Mouse (Mus musculus): ENCODE measurements around the gene Pth2.

Pth2 gene

DNA sequence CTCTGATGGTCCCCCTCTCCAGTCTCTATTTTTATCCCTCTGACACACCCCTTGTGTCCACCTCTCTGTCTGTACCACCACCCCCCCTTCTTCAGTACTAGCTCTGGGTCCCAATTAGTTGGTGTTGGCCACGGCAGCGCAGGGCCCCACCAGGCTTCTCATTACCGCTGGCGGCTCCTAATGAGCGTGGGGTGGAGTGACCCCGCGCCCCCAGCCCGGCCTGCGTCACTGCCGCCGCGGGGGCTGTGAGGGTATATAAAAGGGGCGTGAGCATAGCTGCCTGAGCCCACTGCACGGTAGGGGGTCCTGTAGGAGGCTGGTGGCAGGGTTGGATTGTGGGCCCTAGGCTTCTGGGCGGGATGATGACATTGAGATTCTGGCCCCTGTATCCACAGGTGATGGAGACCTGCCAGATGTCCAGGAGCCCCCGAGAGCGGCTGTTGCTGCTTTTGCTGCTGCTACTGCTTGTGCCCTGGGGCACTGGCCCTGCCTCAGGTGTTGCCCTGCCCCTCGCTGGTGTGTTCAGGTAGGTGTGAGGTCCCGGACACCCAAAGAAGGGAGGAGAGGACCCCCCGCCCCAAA lies at the start of gene Pth2:
Pth2 (plus strand) TSS at position 100 of the 582 bp plus-strand sequence.
- POLR2A ChIA-PET: interaction anchor here in 2 of 4 experiments (0.9 to 2.7 kb wide), 17 partner anchors 11 to 185 kb away, joined by 3 to 25 read pairs (median 4); partner anchors contain the start of genes Aldh16a1 (in 1 of the 2), Ccdc155 (in 1 of the 2), Pih1d1 (in 1 of the 2) and Ppfia3 (in 1 of the 2)
- CTCF ChIA-PET: interaction anchor here in 2 of 4 experiments (0.6 to 2.0 kb wide), 8 partner anchors 9 to 219 kb away, joined by 3 to 17 read pairs (median 6); partner anchors contain the start of genes Aldh16a1 (in 1 of the 2), Pih1d1 (in 1 of the 2) and Slc17a7 (in 1 of the 2)

- ChIA-PET CTCF (interaction anchor here in 2 of 4 experiments (0.5 to 1.4 kb wide), 4 partner anchors 41 to 319 kb away, joined by 3 to 5 read pairs (median 4); no protein-coding TSS in a partner anchor), POLR2A (interaction anchor here in 3 of 4 experiments (0.6 to 16.5 kb wide), 42 partner anchors 8 to 317 kb away, joined by 3 to 596 read pairs (median 4); partner anchors contain the start of genes Aldh16a1 (in 2 of the 3), Fcgrt (in 2 of the 3), Pih1d1 (in 2 of the 3) and Prmt1 (in 2 of the 3))
Measured at GRCm38 (mm10) chr7:45131850-45132249, 48.9 kb upstream of the Pth2 start.

GRCm38 (mm10) chr7:45133446-45134159 lies 47.2 kb upstream of the Pth2 start:
- CTCF ChIA-PET: interaction anchor here in 3 of 4 experiments (0.7 to 1.6 kb wide), 17 partner anchors 17 to 314 kb away, joined by 3 to 8 read pairs (median 4); partner anchors contain the start of genes Kcna7 (in 2 of the 3), Aldh16a1 (in 1 of the 3), Ccdc155 (in 1 of the 3) and Pih1d1 (in 1 of the 3)
- POLR2A ChIA-PET: interaction anchor here (0.7 to 2.0 kb wide), 44 partner anchors 8 to 262 kb away, joined by 3 to 45 read pairs (median 4); partner anchors contain the start of genes Aldh16a1 (in 3 of the 4), Pih1d1 (in 3 of the 4), Prmt1 (in 2 of the 4) and Rcn3 (in 2 of the 4)

- CTCF ChIA-PET: interaction anchor here (0.6 to 1.6 kb wide), 28 partner anchors 16 to 484 kb away, joined by 3 to 8 read pairs (median 4); partner anchors contain the start of genes Kcna7 (in 2 of the 4), Aldh16a1 (in 1 of the 4), Ccdc155 (in 1 of the 4) and Irf3 (in 1 of the 4)
- POLR2A ChIA-PET: interaction anchor here (0.6 to 2.0 kb wide), 51 partner anchors 8 to 261 kb away, joined by 3 to 45 read pairs (median 4); partner anchors contain the start of genes Aldh16a1 (in 3 of the 4), Pih1d1 (in 3 of the 4), Prmt1 (in 2 of the 4) and Rcn3 (in 2 of the 4)
Measured at GRCm38 (mm10) chr7:45134544-45135026, 46.2 kb upstream of the Pth2 start.

DNA sequence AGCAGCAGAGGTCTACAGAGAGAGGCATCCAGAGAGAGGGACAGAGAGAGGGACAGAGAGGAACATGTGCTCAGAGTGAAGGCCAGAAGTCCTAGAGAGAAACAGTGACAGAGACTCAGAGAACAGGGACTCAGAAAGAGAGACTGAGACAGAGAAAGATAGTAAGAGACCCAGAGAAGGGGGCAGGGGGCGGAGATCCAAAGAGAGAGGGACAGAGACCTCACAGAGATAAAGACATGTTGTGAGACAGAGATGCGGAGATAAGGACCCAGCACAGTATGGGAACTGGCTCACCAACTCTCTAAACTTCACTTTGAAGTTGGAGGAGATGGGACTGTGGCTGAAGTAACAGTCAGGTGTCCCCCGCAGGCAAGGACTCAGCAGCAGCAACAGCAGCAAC lies 45.4 kb upstream of the Pth2 start:
- POLR2A ChIA-PET: interaction anchor here in 3 of 4 experiments (0.6 to 2.0 kb wide), 23 partner anchors 7 to 226 kb away, joined by 3 to 45 read pairs (median 6); partner anchors contain the start of genes Aldh16a1 (in 2 of the 3), Pih1d1 (in 2 of the 3), Rps11 (in 2 of the 3) and Ccdc155 (in 1 of the 3)
- CTCF ChIA-PET: interaction anchor here in 3 of 4 experiments (0.6 to 1.6 kb wide), 8 partner anchors 42 to 485 kb away, joined by 3 to 8 read pairs (median 4); partner anchors contain the start of gene Irf3 (in 1 of the 3)

GRCm38 (mm10) chr7:45135993-45136567 lies 44.7 kb upstream of the Pth2 start, which contains the start of the genes Gm45713 and Flt3l:
Gene Gm45713, minus strand, starts transcription at chr7:45136231.
Gene Flt3l, minus strand, starts transcription at chr7:45136432.
- ChIA-PET CTCF (interaction anchor here (0.6 to 2.6 kb wide), 61 partner anchors 8 to 1350 kb away, joined by 3 to 26 read pairs (median 3); partner anchors contain the start of genes Rcn3 (in 3 of the 4), Aldh16a1 (in 2 of the 4), Akt1s1 (in 1 of the 4) and Ap2a1 (in 1 of the 4)), POLR2A (interaction anchor here (0.7 to 2.6 kb wide), 30 partner anchors 8 to 324 kb away, joined by 3 to 32 read pairs (median 4); partner anchors contain the start of genes Rps11 (in 2 of the 4), Aldh16a1 (in 1 of the 4), Fcgrt (in 1 of the 4) and Ftl1 (in 1 of the 4))

DNA sequence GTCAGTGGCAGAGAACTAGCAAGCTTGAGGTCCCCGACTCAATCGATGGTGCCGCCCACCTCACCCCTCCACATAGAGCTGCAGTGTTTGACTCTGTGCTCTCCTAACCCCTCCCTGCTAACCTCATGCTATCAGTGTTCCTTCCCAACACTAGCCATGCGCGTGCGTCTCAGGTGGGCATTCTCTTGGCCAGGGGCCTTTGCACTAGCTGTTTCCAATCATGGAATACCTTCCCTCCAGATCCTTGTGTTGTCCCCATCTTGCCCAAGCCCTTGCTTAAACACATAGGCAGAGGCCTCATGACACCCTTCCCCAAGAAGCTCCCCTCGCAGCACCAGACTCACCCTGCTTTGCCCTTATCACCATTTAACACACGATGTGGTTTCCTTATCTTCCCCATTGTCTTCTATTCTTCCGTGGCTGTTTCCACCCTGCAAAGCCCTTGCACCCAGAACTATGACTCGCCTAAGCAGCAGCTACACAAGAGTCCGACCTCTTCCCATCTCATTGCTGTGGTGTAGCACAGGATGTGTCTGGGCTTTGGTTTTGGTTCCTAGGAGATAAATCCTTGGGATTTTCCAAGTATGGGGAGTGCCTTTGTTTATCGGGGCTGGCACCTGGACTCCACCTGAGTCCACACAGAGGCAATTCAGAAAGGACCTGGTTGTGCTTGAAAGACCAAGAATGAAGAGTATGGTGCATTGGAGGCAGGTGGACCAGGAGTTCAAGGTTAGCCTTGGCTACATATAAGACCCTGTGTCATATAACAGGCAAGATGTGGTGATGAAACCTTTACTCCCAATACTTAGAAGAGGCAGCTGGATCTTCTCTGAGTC lies 43.4 kb upstream of the Pth2 start:
- CTCF ChIA-PET: interaction anchor here (0.6 to 2.6 kb wide), 13 partner anchors 12 to 208 kb away, joined by 3 to 26 read pairs (median 3); partner anchors contain the start of genes Rcn3 (in 2 of the 4), Aldh16a1 (in 1 of the 4), Ap2a1 (in 1 of the 4) and Pih1d1 (in 1 of the 4)
- POLR2A ChIA-PET: interaction anchor here (0.6 to 2.6 kb wide), 23 partner anchors 9 to 267 kb away, joined by 3 to 32 read pairs (median 4); partner anchors contain the start of genes Aldh16a1 (in 3 of the 4), Pih1d1 (in 2 of the 4), Fcgrt (in 1 of the 4) and Ptov1 (in 1 of the 4)

GRCm38 (mm10) chr7:45138403-45138802 lies 42.4 kb upstream of the Pth2 start:
- POLR2A ChIA-PET: interaction anchor here in 2 of 4 experiments (1.0 to 2.6 kb wide), 4 partner anchors 8 to 59 kb away, joined by 3 to 32 read pairs (median 6); partner anchors contain the start of gene Rps11 (in 1 of the 2)
- CTCF ChIA-PET: interaction anchor here in 1 of 4 experiments (2.6 kb wide), 1 partner anchor 57 kb away, joined by 26 read pairs; no protein-coding TSS in a partner anchor

DNA sequence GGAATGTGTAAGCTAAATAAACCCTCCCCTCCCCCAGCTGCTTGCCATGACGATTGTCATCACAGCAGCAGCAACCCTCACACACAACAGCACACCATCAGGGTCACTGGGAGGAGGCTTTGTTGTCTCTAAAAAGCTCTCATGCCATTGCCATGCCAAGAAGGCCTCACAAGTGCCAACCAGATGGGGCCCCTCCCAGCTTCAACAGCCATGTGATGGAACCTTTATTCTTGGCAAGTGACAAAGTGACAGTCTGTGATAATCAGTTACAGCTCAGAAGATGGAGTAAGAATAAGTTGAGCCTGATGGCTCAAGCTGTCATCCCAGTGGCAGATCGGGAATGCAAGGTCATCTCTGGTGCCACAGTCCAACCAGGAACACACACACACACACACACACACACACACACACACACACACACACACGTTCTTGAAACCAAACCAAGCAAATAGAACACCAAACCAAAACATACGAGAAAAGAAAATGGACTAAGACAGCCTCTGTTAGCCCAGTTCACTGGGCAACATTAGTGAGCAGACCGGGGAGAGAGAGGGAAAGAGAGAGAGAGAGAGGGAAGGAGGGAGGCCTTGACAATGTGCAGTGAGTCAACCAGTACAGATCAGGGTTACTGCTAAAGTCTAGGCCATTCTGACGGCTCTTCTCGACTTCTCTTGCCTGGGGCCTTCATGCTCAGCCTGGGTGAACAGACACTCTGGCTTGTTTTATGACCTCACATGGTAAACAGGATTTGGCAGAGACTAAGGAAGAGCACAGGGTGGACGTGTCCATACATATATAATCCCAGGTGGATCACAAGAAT lies 40.7 kb upstream of the Pth2 start:
- POLR2A ChIA-PET: interaction anchor here in 3 of 4 experiments (0.6 to 2.0 kb wide), 10 partner anchors 10 to 323 kb away, joined by 3 to 7 read pairs (median 4); partner anchors contain the start of genes Aldh16a1 (in 1 of the 3) and Rps11 (in 1 of the 3)
- CTCF ChIA-PET: interaction anchor here in 3 of 4 experiments (0.6 to 1.6 kb wide), 4 partner anchors 11 to 213 kb away, joined by 3 to 6 read pairs (median 4); no protein-coding TSS in a partner anchor

DNA sequence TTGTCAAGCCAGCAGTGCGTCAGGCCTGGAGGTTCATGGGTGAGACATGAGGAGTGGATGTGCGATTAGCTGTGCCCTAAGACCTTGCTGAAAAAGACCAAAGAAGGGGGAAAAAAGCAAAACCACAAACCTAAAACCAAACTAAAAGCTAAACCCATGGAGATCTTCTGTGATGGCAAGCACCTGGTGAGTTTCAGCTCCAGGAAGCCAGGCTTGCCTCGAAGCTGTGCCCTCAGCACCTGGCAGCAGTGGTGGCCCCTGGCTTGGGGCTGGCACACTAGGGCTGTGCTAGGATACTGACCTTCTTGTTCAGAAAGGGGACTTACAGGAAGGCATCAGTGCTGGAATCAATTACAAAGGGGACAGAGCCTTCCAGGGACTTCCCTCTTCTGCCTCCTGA lies 39.5 kb upstream of the Pth2 start:
- ChIA-PET POLR2A (interaction anchor here in 3 of 4 experiments (0.5 to 6.2 kb wide), 5 partner anchors 9 to 427 kb away, joined by 3 to 35 read pairs (median 3); partner anchors contain the start of genes Aldh16a1 (in 1 of the 3) and Pih1d1 (in 1 of the 3)), CTCF (no interaction called here)

GRCm38 (mm10) chr7:45141914-45142313 lies 38.9 kb upstream of the Pth2 start:
- ChIA-PET CTCF (no interaction called here), POLR2A (interaction anchor here in 3 of 4 experiments (0.5 to 6.2 kb wide), 11 partner anchors 7 to 426 kb away, joined by 3 to 35 read pairs (median 5); partner anchors contain the start of genes Aldh16a1 (in 2 of the 3) and Pih1d1 (in 2 of the 3))

DNA sequence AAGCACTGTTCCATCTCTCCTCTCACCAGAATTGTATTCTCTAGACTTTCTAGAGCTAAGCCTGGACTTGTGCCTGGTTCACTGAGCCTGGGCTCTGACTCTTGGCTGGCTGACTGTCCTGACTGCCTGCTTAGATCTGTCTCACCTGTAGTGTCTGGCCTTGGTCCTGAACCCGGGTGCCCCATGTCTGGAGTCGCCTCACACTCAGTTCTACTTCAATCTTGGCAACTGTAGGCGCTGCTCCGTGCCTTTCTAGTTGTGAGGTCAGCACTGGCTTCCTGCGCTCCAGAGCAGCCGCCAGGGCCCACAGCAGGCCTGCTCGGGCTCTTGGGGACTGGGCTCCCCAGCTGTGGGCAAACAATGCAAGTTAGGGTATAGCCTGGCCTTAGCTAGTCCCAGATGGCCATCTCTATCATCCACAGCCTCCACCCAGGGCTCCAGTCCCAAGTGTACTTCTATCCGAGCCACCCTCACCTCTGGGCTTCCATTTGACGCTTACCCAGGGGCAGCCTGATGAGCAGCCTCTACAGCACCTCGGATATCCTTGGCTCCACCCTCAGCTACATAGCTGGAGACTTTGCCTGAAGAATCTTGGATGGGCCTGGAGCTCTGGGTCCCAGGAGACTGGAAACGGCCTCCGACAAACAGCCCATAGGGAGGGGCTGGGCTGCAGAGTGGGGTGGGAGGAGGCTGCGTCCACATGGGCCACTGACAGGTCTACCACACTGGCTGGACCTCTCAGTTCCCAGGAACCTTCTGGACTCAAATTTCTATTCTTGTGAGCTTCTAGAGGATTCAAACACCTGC lies 36.2 kb upstream of the Pth2 start:
- ChIA-PET CTCF (interaction anchor here in 2 of 4 experiments (0.9 to 2.7 kb wide), 4 partner anchors 8 to 77 kb away, joined by 3 to 8 read pairs (median 6); partner anchors contain the start of genes Flt3l (in 1 of the 2) and Gm45713 (in 1 of the 2)), POLR2A (interaction anchor here in 3 of 4 experiments (0.7 to 6.2 kb wide), 10 partner anchors 9 to 77 kb away, joined by 3 to 35 read pairs (median 4); partner anchors contain the start of genes Aldh16a1 (in 2 of the 3), Pih1d1 (in 2 of the 3), Ccdc155 (in 1 of the 3) and Rpl13a (in 1 of the 3))

DNA sequence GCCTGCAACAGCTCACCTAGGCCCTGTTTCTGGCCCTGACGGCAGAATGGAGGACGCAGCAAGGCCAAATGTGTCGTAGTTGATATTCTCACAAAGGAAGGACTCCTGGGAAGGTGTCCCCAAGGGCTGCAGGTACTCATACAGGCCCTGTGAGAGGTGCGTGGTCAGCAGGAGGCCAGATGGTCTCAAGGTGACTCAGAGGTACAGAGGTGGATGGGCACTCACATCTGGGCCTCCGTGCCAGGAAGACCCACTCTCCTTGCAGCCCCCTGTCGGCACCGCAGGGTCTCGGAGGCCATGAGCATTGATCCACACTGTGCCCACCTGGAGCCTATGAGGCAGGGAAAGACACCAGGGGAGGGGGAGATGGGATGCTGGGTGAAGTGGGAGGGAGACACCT lies 35.3 kb upstream of the Pth2 start:
- POLR2A ChIA-PET: interaction anchor here in 2 of 4 experiments (0.8 to 6.2 kb wide), 7 partner anchors 8 to 78 kb away, joined by 3 to 35 read pairs (median 9); partner anchors contain the start of genes Aldh16a1 (in 2 of the 2), Pih1d1 (in 2 of the 2), Ccdc155 (in 1 of the 2) and Flt3l (in 1 of the 2)
- CTCF ChIA-PET: interaction anchor here in 2 of 4 experiments (1.1 to 2.7 kb wide), 4 partner anchors 9 to 78 kb away, joined by 3 to 8 read pairs (median 5); partner anchors contain the start of genes Flt3l (in 2 of the 2) and Gm45713 (in 2 of the 2)

All from embryonic stem cell, embryonic (primary cell).